Mouse (Mus musculus): Measurements from ENCODE around the gene Ccr10. TPM values are rescaled to one million over a fixed set of nuclear protein-coding genes. Genes with fewer than 3 reads are reported as not detected.

Gene Ccr10
- polyA plus RNA-seq, 1 experiment from 2014 or later = 0.12 TPM

DNA sequence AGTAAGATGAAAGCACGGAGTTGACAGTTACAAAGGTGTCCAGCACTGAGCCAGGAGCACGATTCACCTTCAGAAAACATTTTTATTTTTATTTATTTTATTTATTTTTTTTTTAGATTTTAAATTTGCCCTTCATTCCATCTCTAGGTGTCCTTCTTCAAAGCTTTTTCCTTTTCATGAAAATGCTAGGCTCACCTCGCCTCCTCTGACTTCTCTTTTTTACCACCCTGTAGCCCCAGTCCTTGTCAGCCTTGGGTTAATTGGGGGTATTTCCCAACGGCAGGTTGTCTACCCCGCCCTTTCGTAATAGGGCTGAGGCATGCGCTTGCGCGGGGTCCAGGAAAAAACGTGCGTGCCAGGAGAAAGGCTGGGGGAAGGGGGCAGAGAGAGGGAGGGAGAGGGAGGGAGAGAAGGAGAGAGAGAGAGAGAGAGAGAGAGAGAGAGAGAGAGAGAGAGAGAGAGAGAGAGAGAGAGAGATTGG, 433 bp upstream of the Ccr10 start:
- peak overlapping the region; percentile 58 for H3K4me2 ChIP-seq (ENCODE audit: low read depth, low read length)
- WGBS = 8% methylated on average over 11 of the region's 11 CpGs
- H3K4me3 ChIP-seq (ENCODE audit: low read depth, low read length) = peak overlapping the region; percentile 36
- H3K4me1 ChIP-seq (ENCODE audit: control insufficient read depth, insufficient read depth, low read length) = peaks cover 39% of the 10 kb centered on the region; the same call in 1 of the 2 replicates
- no peak for ATAC-seq (ENCODE audit: low read depth)
- no peaks in the 10 kb centered on the region for H3K9me3 ChIP-seq (ENCODE audit: control insufficient read depth, low read length)
- peaks cover 13% of the 10 kb centered on the region for H3K27me3 ChIP-seq (ENCODE audit: control insufficient read depth, insufficient read depth, low read length)
- H3K27ac ChIP-seq (ENCODE audit: low read depth, low read length) = no peak overlapping the region
- no peaks in the 10 kb centered on the region for H3K36me3 ChIP-seq (ENCODE audit: control insufficient read depth, insufficient read depth, low read length)
- H3K9ac ChIP-seq (replicated peaks; ENCODE audit: low read depth, low read length) = peak overlapping the region; percentile 54; the same call in 1 of the 2 replicates

DNA sequence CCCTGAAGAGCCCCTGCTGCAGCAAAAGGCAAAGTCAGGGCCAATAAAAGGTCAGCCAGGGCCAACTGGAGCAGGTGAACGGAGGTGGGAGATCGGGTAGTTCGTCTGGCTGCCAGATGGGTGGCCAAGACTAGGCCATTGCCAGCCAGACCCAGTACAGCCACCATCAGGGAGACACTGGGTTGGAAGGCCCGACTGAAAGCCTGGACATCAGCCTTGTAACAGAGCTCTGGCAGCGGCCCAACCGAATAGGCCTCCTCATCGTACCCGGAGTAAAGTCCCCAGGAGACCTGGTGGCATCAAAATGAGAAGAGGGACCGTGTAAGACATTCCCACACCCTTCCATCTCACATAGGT, 876 bp downstream of the Ccr10 start:
- Histone ChIP-seq H3K9me3 (ENCODE audit: control insufficient read depth, low read length) (no peaks in the 10 kb centered on the region), H3K4me3 (ENCODE audit: low read depth, low read length) (peak overlapping the region; percentile 22; the same call in 1 of the 2 replicates), H3K4me1 (ENCODE audit: control insufficient read depth, insufficient read depth, low read length) (peaks cover 51% of the 10 kb centered on the region), H3K36me3 (ENCODE audit: control insufficient read depth, insufficient read depth, low read length) (no peaks in the 10 kb centered on the region), H3K27me3 (ENCODE audit: control insufficient read depth, insufficient read depth, low read length) (peaks cover 13% of the 10 kb centered on the region), H3K9ac (replicated peaks; ENCODE audit: low read depth, low read length) (peak overlapping the region; percentile 51), H3K27ac (ENCODE audit: low read depth, low read length) (peak overlapping the region; percentile 57; the same call in 1 of the 2 replicates), H3K4me2 (ENCODE audit: low read depth, low read length) (peak overlapping the region; percentile 59)
- ATAC-seq (ENCODE audit: low read depth) = no peak
- WGBS = 35% methylated on average over 9 of the region's 9 CpGs

DNA sequence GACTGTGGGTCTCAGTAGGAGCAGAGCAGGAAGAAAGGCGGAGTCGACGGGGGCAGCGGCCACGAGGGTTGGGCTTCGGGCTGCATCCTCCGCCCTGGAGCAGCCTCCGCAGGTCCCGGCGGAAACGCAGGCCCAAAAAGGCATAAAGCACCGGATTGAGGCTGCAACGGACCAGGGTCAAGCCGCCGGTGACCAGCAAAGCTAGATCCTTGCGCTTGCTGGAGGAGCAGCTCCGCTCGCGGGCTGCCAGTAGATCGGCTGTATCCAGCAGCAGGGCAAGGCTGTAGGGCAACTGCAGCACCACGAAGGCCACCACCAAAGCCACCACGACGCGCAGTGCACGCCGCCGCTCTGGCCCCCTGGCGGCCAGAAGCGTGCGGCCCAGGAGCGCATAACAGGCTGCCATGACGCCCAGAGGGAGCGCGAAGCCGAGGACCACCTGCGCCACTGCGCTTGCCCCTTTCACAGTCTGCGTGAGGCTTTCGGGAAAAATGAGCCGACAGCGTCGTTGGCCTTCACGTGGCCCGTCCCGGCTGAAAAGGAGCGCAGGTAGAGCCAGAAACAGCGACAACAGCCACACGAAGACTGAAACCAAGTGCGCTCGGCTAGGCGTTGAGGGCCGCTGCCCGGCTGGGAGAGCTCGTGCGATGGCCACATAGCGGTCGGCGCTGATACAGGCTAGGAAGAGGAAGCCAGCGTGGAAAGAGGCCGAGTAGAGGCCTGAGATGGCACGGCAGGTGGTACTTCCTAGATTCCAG, 1.4 kb downstream of the Ccr10 start:
- peak overlapping the region; percentile 57 for H3K27ac ChIP-seq (ENCODE audit: low read depth, low read length)

DNA sequence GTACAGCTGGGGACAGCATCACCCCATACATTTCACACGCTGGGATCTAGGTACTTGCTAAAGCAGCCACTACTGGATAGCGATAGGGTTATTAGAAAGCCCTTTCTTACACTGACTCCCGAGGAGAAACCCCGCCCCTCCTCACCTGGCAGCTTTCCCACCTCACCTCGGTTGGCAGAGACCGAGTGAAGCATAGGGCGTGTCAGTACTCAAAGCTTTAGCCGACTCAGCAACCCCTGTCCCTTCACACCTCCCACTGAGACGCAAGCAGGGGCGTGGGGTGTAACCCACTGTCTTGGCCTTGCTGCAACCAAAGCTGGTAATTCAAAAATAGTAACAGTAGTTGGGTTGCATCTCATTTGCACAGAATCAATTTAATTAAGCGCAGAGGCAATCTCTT, 2.1 kb downstream of the Ccr10 start:
- no peak overlapping the region; the same call in 1 of the 2 replicates for H3K27ac ChIP-seq (ENCODE audit: low read depth, low read length)
- H3K9me3 ChIP-seq (ENCODE audit: control insufficient read depth, low read length) = no peaks in the 10 kb centered on the region
- 0 out of 2 replicates have a peak overlapping the region, but pooled peaks have one; percentile 22 for H3K4me3 ChIP-seq (ENCODE audit: low read depth, low read length)
- no peaks in the 10 kb centered on the region for H3K36me3 ChIP-seq (ENCODE audit: control insufficient read depth, insufficient read depth, low read length)
- peaks cover 55% of the 10 kb centered on the region for H3K4me1 ChIP-seq (ENCODE audit: control insufficient read depth, insufficient read depth, low read length)
- peak overlapping the region; percentile 59; the same call in 1 of the 2 replicates for H3K4me2 ChIP-seq (ENCODE audit: low read depth, low read length)
- WGBS = 6% methylated on average over 11 of the region's 11 CpGs
- peaks cover 17% of the 10 kb centered on the region for H3K27me3 ChIP-seq (ENCODE audit: control insufficient read depth, insufficient read depth, low read length)
- ATAC-seq (ENCODE audit: low read depth) = no peak
- no peak overlapping the region for H3K9ac ChIP-seq (replicated peaks; ENCODE audit: low read depth, low read length)

More for the DNA sequence above, 1.4 kb downstream of the Ccr10 start:
- no peaks in the 10 kb centered on the region for H3K9me3 ChIP-seq (ENCODE audit: control insufficient read depth, low read length)
- ATAC-seq (ENCODE audit: low read depth) = peak; percentile 38; the same call in 1 of the 2 replicates
- peak overlapping the region; percentile 22; the same call in 1 of the 2 replicates for H3K4me3 ChIP-seq (ENCODE audit: low read depth, low read length)
- WGBS = under 1% methylated on average over 61 of the region's 61 CpGs
- H3K36me3 ChIP-seq (ENCODE audit: control insufficient read depth, insufficient read depth, low read length) = no peaks in the 10 kb centered on the region
- H3K27me3 ChIP-seq (ENCODE audit: control insufficient read depth, insufficient read depth, low read length) = peaks cover 16% of the 10 kb centered on the region
- H3K9ac ChIP-seq (replicated peaks; ENCODE audit: low read depth, low read length) = peak overlapping the region; percentile 51
- peaks cover 55% of the 10 kb centered on the region for H3K4me1 ChIP-seq (ENCODE audit: control insufficient read depth, insufficient read depth, low read length)
- H3K4me2 ChIP-seq (ENCODE audit: low read depth, low read length) = peak overlapping the region; percentile 59

DNA sequence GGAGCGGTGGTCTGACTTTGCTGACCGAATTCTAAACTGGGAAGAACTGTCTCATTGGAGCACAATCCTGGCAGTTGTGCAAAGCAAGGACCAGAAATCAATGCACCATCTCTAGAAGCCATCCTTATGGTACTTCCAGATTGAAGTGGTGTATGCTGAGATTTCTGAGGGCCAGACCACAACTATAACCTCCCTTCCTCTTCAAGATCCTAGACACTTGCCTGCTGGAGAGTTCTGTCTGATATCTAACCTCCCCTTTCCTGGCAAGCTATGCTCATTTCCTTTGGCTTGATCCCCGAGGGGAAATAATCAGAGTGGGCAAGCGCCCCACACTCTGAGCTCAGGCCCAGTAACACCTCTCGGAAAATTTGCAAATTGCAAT, 2.8 kb downstream of the Ccr10 start:
- peak overlapping the region; percentile 82 for H3K27ac ChIP-seq (ENCODE audit: low read depth, low read length)
- no peak for ATAC-seq (ENCODE audit: low read depth)
- H3K36me3 ChIP-seq (ENCODE audit: control insufficient read depth, insufficient read depth, low read length) = peaks cover 4% of the 10 kb centered on the region
- WGBS = 14% methylated on average over 5 of the region's 5 CpGs
- peaks cover 16% of the 10 kb centered on the region for H3K27me3 ChIP-seq (ENCODE audit: control insufficient read depth, insufficient read depth, low read length)
- peaks cover 52% of the 10 kb centered on the region for H3K4me1 ChIP-seq (ENCODE audit: control insufficient read depth, insufficient read depth, low read length)
- H3K4me2 ChIP-seq (ENCODE audit: low read depth, low read length) = peak overlapping the region; percentile 87
- H3K9me3 ChIP-seq (ENCODE audit: control insufficient read depth, low read length) = no peaks in the 10 kb centered on the region
- peak overlapping the region; percentile 50 for H3K4me3 ChIP-seq (ENCODE audit: low read depth, low read length)
- H3K9ac ChIP-seq (replicated peaks; ENCODE audit: low read depth, low read length) = peak overlapping the region; percentile 63

DNA sequence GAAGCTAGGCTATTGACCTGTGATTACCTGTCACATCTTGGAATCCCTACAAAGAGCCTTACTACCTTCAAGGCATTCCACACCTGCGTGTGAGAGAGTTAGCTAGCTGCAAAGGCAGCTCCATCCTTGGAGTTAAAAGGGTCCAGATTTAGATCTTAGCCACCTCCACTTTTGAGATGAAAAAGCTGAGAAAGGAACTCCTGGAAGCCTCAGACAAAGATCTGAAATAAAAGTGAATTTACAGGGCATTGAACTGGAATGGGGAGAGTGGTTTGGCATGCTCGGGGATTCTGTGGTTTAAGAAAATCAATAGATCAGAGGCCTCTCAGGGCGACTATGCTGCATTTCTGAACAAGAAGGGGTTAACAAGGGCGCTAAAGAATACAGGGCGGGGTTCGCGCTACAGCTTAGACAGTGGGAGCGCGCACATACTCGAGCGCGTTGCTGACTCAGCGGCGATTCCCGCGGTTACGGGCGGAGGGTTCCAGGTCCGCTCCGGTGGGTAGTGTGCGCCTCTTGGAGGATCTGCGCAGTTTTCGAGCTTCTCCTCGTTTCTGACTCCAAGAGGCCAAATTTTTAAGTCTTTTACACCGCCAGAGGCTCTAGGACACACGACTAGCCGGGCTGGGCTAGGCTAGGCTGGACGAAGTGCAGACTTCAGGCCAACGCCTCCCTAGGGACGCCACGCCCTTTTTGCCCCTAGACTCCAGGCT, 3.4 kb downstream of the Ccr10 start:
- peak; percentile 64 for ATAC-seq (ENCODE audit: low read depth)
- WGBS = under 1% methylated on average over 31 of the region's 31 CpGs
- peak overlapping the region; percentile 63 for H3K9ac ChIP-seq (replicated peaks; ENCODE audit: low read depth, low read length)
- peak overlapping the region; percentile 87 for H3K4me2 ChIP-seq (ENCODE audit: low read depth, low read length)
- peaks cover 17% of the 10 kb centered on the region for H3K27me3 ChIP-seq (ENCODE audit: control insufficient read depth, insufficient read depth, low read length)
- peaks cover 49% of the 10 kb centered on the region for H3K4me1 ChIP-seq (ENCODE audit: control insufficient read depth, insufficient read depth, low read length)
- H3K27ac ChIP-seq (ENCODE audit: low read depth, low read length) = peak overlapping the region; percentile 82
- peaks cover 7% of the 10 kb centered on the region for H3K36me3 ChIP-seq (ENCODE audit: control insufficient read depth, insufficient read depth, low read length)
- no peaks in the 10 kb centered on the region for H3K9me3 ChIP-seq (ENCODE audit: control insufficient read depth, low read length)
- H3K4me3 ChIP-seq (ENCODE audit: low read depth, low read length) = peak overlapping the region; percentile 50

DNA sequence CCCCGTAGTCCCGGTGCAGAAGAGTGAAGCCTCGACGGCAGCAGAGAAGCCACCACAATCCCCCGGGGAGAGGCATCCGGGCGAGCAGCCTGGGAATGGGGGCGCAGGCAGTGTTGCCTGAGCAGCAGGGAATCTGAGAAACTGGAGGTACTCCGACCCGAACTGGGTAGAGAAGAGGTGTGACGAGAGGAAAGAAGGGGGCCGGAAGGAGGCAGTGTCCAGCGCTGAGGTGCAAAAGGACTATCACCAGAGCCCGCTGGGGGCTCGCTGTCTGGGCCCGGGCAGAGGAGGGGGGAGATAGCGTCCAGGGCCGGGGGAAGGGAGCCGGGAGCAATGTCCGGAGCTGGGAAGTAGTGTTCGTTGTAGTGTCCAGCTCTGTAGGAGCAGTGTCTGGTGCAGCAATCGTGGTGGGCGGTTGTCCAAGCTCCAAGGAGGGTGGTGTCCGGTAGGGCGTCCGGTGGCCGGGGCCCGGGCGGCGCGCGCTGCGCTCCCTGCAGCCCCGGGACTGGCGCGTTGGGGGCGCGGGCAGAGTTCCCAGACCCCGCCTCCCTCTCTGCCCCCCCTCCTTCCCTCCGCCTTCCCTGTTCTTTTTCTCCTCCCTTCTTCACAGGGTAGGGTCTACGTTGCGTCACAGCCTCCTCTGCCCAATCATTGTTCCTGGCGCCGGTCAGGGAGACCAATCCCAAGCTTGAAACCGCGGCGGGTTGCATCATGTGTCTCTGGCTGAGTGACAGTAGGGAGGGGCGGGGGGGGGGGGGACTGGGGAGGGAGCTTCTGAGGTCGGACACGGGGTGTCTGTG, 4.2 kb downstream of the Ccr10 start, which contains the start of gene Plekhh3:
TSS of gene Plekhh3 (minus strand) at position 541 of the 800 bp plus-strand sequence.
- Histone ChIP-seq H3K36me3 (ENCODE audit: control insufficient read depth, insufficient read depth, low read length) (peaks cover 12% of the 10 kb centered on the region), H3K27ac (ENCODE audit: low read depth, low read length) (peak within 1 kb of the TSS; percentile 82), H3K27me3 (ENCODE audit: control insufficient read depth, insufficient read depth, low read length) (peaks cover 25% of the 10 kb centered on the region), H3K9me3 (ENCODE audit: control insufficient read depth, low read length) (no peaks in the 10 kb centered on the region), H3K4me3 (ENCODE audit: low read depth, low read length) (peak within 1 kb of the TSS; percentile 60), H3K4me1 (ENCODE audit: control insufficient read depth, insufficient read depth, low read length) (peaks cover 47% of the 10 kb centered on the region), H3K9ac (replicated peaks; ENCODE audit: low read depth, low read length) (peak within 1 kb of the TSS; percentile 64), H3K4me2 (ENCODE audit: low read depth, low read length) (peak within 1 kb of the TSS; percentile 90)
- peak; percentile 96 for ATAC-seq (ENCODE audit: low read depth)
- WGBS = under 1% methylated on average over 49 of the region's 50 CpGs

DNA sequence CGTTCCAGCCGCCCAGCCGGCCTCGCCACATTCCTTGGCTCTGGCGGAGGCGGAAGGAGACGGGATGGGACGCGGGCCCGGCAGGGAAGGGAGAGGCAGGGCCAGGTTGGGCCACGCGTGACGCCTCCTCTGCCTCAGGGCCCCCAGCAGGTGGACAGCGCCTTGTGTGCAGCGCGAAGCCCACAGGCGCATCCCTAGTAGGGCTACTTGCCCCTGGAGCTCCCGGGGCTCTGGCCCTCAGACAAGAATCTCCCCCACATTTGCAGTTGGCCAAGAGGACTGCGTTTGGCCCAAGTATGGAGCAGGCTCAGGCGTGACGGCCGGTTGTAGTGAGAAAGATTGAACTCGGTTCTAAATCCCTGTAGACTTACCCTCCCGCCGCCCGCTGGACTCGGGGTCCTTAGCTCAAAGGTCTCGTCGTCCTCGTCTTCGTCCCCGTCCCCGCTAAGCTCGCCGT, 4.9 kb downstream of the Ccr10 start, which contains the start of gene Cntnap1:
TSS of gene Cntnap1 (plus strand) at position 170 of the 457 bp plus-strand sequence.
- WGBS = under 1% methylated on average over 35 of the region's 35 CpGs

More for the DNA sequence above, 4.9 kb downstream of the Ccr10 start, which contains the start of gene Cntnap1:
- Histone ChIP-seq H3K9ac (replicated peaks; ENCODE audit: low read depth, low read length) (peak within 1 kb of the TSS; percentile 64), H3K36me3 (ENCODE audit: control insufficient read depth, insufficient read depth, low read length) (peaks cover 14% of the 10 kb centered on the region), H3K4me1 (ENCODE audit: control insufficient read depth, insufficient read depth, low read length) (peaks cover 47% of the 10 kb centered on the region), H3K27ac (ENCODE audit: low read depth, low read length) (peak within 1 kb of the TSS; percentile 78), H3K27me3 (ENCODE audit: control insufficient read depth, insufficient read depth, low read length) (peaks cover 32% of the 10 kb centered on the region), H3K9me3 (ENCODE audit: control insufficient read depth, low read length) (no peaks in the 10 kb centered on the region), H3K4me3 (ENCODE audit: low read depth, low read length) (peak within 1 kb of the TSS; percentile 60), H3K4me2 (ENCODE audit: low read depth, low read length) (peak within 1 kb of the TSS; percentile 90)
- ATAC-seq (ENCODE audit: low read depth) = no peak
